Mouse (Mus musculus): ENCODE measurements at regions not wholly inside any gene's neighbourhood (a gene's known extent, or its start where the extent isn't known, plus 50 kb on each side); places are given as distances from the start of the nearest gene placed in this dataset.

- TF ChIP-seq POLR2A (IDR thresholded peaks at IDR 0.05; ENCODE audit: control insufficient read depth, low read depth, low read length) (no peak), CTCF (IDR thresholded peaks at IDR 0.05; ENCODE audit: control insufficient read depth, insufficient read depth, insufficient replicate concordance, low read depth, low read length) (no peak)
These were observed 142.9 kb upstream of the 4931429L15Rik start for GRCm38 (mm10) chr9:46462681-46463080.

Measured in testis, adult 2 months (tissue).